Mouse (Mus musculus): Measurements from ENCODE around the gene Brap.

Gene Brap

GRCm38 (mm10) chr5:121720888-121721585, 60.7 kb downstream of the Brap start:
- no peak for DNase-seq

GRCm38 (mm10) chr5:121721841-121722240, 61.5 kb downstream of the Brap start:
- no peak for DNase-seq

- no peak for DNase-seq
Measured at GRCm38 (mm10) chr5:121724678-121725077, 64.3 kb downstream of the Brap start.

- no peak for DNase-seq
Measured at GRCm38 (mm10) chr5:121730057-121730456, 69.7 kb downstream of the Brap start.

GRCm38 (mm10) chr5:121736641-121737040, 76.3 kb downstream of the Brap start:
- no peak for DNase-seq

Data from layer of hippocampus, adult 9-11 months (tissue).